Mouse (Mus musculus): ENCODE results near the gene Tmem174. TPM values are rescaled to one million over a fixed set of nuclear protein-coding genes. Genes with fewer than 3 reads are reported as not detected.

Tmem174 gene
- total RNA-seq (2021), result not detected
- long read RNA-seq, experiment 1, result 0 reads
- long read RNA-seq, experiment 2, result 0 reads

DNA sequence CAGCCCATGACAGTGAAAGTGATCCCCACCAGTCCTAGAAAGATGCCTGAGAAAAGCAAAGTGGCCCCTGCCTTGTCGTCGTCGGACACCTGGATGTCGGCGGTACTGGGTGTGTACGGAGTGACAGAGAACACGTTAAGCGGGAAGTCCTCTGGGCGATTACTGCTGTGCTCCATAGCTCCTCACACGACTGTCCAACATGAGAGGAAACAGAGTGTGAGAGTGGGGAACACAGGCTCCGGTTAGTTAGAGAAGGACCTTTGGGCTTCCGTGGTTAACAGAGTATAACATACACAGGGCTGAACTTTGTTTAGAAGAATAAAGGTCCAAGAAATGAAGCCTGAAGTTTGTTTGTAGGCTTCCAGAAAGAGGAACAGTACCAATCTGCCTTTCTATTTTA, at the start of gene Tmem174:
TSS of gene Tmem174 (minus strand) at position 266 of the 400 bp plus-strand sequence.
- no peak for DNase-seq

DNA sequence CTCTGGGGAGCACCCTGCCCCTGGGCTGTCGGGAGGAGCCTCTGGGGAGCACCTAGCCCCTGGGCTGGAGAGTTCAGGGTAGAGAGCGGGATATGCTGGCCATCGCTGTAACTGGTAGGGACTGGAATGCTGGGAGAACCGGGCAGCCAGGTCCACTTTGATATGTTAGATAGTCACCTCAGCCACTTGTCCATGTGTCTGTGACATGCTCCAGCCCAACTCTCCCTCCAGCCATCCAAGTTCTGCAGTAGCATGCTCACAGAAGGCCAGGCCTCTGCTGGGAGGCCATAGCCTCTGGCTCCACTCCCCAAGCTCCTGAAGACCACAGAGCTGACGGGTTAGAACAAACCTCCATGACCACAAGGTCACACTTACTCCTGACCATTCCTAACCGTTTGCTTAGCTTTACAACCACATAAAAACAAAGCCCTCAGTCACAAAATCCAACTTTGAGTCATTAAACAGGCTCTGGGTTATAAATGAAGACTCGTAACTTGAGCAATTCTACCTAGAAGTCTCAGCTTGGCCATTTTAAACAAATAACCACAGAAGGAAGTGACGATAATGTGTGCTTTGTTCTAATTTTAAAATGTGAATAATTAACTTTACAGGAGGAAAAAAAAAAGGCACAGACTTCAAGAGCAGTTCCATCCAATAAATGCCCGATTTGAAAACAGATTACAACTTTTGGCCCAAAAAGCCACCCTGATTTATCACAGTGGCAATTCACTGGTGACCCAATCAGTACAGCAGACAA, 47.1 kb upstream of the Tmem174 start:
- no peak for DNase-seq

DNA sequence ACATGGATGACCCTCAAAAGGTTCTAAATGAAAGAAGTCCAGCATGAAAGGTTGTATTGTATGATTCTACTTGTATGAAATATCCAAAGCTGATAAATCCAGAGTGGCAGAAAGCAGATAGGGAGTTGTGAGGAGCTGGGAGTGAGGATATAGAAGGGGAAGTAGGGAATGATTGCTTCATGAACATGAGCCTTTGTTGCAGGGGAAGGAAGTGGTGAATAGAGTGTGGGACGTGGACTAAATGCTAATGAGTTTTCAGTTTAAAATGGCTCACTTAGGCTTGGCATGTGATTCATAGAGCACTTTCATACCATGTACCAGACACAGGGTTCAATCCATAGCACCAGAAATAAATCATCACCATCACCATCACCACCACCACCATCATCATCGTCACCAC, 46.2 kb upstream of the Tmem174 start:
- no peak for DNase-seq

DNA sequence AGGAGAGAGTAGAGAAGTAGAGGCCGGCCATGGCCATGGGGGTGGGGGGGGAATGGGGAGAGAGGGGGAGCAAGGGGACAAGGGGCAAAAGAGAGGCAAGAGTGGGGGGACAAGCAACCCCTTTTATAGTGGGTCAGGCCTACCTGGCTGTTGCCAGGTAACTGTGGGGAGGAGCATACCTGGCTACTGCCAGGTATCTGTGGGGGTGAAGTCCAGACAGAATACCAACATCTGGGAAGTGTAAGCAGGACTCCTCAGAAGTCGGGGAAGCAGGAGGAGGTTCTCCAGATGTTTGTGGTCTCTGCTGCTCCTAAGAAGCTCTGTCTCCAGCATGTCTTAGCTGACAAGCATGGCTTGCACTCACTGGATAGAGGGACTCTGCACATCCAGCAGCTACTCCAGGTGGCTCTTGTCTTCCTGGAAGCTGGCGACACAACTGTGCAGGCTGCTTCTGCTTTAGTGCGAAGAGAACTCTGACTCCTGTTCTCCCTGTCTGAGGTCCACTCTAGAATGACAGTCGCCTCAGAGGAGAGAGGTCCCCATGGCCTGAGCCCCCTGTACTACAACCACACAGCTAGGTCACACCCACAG, 43.4 kb upstream of the Tmem174 start:
- DNase-seq, result no peak

DNA sequence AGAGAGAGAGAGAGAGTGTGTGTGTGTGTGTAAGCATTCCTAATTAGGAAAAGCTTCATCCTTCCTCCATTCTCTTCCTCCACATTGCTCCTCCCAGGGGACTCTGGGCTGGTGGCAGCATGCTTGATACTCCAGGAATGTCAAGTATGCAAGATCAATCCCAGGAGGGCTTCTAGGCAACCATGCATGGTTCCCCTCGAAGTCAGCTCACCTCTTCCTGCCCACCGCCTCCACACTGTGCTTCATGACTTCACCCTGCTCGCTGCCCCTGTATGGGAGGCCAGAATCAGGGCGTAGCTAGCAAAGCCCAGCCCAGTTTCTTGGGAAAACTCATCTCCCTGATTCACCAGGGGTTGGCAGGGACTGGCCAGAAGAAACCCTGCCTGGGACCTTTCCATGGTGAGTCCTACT, 42.4 kb upstream of the Tmem174 start:
- no peak for DNase-seq

DNA sequence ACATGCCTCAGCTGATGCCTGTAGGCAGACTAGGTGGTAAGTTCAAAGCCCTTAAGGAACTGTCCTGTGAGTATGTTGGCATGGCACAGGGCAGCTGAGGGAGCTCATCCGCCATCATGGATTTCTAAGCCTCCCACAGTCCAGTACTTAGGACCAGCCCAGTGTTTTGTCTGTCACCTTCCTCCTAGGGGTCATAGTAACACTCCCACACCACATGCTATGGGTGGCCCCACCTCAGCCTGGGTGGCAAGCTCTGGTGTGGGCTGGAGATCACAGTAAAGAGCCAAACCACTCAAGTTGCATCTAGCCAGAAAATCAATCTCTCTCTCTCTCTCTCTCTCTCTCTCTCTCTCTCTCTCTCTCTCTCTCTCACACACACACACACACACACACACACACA, 42.0 kb upstream of the Tmem174 start:
- no peak for DNase-seq

DNA sequence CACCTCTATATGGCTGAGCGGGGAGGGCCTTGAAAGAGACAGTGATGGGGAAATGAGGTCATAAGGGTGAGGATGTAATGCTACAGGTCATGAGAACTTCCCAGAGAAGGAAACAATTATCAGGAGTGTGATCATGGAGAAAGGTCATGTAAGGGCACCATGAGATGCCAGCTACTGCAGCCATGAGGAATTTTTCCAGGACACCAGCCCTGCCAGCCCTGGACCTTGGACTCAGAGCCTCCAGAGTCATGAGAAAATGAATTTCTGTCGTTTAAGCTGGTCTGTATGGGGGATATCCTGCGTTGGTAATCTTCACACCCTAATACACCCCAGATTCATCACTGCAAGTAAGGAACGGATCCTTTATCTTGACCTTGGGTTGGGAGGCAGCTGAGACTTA, 36.7 kb upstream of the Tmem174 start:
- no peak for DNase-seq

DNA sequence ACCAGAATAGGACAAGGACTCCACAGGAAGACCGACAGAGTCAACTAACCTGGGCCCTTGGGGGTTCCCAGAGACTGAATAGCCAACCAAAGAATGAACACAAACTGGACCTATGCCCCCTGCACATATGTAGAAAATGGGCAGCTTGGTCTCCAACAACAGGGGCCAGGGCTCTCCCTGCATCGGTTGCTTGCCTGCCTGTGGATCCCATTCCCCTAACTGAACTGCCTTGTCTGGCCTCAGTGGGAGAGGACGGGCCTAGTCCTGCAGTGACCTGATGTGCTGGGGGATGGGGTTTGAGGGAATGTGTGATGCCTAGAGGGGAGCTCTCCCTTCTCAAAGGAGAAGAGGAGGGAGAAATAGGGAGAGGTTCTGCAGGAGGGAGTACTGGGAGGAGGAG, 32.1 kb upstream of the Tmem174 start:
- DNase-seq, result no peak

DNA sequence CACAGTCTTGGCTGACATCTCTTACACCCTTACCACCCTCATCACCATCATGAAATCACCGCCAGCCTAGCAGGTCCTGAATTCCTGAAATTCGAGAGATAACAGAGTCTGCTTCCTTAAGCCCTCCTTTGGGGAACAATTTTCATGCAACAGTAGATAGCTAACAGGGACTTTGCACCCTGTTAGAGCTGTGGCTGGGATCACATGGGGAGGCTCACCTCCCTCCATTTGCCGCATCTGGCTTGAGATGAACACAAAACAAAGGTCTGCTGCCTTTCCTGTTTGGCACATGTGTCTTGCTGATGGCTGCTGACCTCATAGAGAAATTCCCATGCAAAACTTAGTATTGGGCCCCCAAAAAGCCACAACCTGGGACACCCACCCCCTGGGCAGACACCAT, 30.1 kb upstream of the Tmem174 start:
- DNase-seq, result no peak

DNA sequence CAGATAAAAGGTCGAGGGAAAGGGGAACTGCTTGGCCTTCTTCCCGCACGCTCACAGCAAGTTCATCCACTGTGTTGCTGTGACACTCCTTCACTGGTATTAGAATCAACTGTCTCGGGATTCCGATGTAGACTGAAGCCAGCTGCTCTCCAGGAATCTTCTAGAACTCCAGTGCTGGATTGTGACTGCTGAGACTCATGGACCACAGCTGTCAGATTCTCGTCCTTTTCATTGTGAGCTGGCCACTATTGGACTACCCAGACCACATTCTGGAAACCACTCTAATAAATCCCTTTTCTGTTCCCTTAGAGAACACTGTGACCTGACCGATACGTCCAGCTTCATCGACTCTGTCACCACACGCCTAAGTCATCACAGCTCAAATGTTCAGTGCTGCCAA, 28.0 kb upstream of the Tmem174 start:
- DNase-seq, result no peak

DNA sequence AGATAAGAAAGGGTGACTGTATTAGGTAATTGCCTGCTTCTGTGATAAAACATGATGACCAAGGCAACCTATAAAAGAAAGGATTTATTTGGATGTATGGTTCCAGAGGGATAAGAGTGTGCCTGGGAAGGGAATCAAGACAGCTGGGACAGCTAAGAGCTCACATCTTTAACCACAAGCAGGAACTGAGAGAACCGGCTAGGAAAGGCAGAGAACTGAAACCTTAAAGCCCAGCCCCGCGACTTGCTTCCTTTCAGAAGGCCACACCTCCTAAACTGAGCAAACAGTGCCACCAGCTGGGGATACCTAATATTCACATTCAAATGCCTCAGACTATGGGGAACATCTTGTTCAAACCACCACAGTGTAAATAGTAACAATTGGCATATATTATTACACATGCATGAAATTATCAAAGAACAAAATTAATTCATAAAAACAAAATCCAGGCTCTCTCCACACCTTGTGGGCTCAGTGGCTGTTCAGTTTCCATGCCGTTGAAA, 25.0 kb upstream of the Tmem174 start:
- DNase-seq, result no peak

DNA sequence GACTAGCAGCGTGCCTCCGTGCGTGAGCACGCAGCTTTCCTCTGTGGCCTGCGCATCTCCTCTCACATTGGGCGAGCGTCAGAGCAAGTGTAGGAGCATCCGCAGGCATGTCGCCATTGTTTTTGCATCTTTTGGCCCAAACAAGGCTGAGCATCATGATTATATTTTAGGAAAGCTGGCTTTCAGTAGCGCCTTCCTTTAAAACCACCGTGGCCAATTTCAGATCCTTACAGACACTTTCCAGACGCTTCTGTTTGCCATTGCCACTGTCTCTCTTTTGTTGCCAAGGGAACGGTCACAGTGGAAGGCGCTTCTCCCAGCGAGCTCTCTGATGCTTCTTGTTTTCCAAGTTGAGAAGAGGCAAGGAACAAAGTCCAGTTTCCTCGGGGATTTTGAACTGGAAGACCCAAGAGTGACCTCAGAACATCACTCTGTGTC, 18.8 kb upstream of the Tmem174 start:
- DNase-seq, result no peak

DNA sequence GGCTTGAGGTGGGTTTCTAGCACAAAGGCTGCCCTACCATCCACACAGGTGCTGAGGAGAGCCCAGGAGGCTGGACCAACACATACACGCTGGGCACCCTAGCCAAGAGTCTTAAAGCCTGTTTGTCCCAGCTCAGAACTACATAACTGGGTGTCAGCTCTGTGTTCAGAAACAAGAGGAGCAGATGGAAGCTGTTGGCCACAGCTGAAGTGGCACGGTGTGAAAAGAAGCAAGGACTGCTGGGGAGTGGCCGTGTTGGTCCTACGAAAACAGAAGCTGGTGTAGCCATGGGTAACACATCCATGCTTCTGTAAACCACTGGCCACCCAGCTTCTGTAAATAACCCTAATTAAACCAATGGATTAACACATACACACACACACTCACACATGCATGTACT, 18.1 kb upstream of the Tmem174 start:
- no peak for DNase-seq

DNA sequence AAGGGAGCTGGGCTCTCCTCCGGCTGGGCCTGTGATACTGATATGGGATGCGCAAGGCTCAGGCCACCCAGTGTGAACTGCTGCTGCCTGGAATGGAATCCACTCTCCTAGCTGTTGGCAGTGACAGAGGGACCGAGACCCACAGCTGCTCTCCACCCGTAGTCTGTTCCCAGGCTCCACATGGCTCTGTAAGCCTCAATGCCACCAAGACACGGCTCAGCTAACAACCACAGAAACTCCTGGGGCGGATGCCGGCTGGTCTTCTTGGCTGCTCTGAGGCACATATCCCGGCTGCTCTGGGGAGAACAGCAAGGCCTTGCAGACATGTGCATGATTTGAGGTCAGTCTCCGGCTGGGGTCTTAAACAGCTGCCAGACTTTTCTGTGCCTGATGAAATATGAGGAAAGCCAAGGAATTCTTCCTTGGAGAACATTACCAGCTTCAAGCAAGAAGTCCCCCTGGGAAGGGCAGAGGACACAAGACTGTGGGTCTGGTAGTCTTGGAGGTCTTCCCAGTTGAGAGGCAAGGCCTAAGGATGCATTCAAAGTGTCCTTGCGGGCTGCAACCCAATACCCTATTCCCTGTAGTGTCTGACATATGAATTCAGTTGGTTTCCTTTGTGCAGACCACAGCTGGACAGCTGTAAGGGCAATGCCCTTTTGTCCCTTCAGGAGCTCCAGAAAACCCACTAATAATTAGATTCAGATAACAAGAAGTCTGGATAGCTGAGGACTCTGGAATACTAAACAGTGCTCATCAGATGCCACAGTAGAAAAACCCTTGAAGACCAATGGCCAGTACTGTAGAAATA, 17.1 kb upstream of the Tmem174 start:
- DNase-seq, result no peak

DNA sequence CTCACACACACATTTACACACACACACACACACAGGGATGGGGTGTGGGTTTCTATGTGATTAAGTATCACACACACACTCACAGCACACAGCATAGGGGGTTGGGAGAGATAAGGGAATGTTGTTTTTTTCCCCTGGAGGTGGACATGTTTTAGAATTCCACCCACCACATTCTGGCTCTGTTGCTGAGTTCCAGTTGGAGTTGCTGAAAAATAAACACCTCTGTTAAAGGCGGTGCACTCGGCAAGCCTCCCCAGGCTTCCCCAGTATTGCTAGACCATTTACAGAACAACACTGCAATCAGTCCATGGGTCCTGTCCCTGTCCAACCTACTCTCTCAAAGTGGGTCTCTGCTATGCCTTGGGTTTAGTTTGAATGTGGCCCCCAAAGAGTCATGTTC, 15.0 kb upstream of the Tmem174 start:
- no peak for DNase-seq

DNA sequence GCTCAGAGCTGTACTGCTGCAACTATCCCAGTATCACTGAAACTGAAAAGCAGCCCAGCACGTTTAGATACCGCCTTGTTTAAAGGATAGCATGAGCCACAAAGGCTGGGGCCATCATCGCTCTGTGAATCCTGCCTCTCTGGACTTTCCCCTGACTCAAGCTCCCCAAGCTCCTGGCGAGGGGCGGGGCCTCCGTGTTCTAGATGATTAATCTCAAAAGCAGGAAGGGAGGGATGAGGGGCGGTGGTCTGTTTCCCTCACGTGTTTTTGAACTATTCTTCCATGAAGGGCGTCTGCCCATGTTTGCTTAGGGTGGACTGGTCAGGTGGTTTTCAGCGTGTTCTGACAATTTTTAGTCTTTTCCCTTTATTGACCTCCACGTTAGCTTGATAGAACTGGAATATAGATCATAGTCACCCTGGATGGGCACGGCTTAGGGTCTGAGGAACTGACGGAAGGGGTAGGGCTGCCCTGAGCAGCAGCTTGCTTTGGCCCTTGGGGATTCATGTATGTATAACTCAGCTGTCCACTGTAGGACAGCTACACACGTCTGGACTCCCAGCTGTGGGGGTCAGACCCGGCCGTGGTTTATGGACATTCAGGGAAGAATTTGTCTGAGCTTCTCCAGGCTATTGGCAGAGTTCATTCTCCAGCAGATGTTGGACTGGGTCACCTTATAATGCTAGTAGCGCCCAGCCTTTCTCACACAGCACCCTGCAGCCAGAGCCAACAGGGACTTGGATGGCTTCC, 14.2 kb upstream of the Tmem174 start:
- no peak for DNase-seq

DNA sequence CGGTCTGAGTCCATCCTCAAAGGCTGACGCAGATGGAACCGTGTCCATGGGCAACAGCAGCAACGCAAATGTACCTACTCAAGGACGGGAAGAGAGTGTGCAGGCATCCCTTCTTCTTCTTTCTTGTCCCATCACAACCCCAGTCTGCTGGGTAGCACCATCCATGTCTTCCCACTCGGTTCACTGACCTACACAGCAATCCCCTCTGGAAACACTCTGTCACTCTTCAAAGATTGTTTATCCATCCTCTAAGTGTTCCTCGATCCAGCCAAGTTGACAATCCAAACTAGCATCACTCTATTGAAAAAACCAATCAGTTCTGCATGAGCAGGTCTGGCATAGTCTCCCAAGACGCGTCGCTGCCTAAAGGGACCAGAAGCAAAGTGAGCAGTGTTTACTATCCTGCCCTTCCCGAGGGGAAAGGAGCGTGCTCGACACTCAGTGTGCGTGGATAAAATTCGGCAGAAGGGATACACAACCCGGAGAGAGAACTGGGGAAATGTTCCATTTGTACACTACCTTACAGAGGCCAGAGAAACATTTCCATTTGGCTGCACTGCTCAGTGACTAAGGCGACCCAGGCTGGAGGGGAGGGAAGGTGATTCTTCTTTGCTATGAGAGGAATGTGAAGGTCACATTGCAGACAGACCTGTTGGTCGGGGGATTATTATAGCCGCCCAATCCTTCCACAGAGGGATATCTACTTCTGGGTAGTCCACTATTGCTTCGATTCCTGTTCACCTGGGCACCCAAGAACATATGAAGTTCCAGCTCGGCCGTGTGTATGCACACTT, 10.8 kb upstream of the Tmem174 start:
- DNase-seq, result no peak

DNA sequence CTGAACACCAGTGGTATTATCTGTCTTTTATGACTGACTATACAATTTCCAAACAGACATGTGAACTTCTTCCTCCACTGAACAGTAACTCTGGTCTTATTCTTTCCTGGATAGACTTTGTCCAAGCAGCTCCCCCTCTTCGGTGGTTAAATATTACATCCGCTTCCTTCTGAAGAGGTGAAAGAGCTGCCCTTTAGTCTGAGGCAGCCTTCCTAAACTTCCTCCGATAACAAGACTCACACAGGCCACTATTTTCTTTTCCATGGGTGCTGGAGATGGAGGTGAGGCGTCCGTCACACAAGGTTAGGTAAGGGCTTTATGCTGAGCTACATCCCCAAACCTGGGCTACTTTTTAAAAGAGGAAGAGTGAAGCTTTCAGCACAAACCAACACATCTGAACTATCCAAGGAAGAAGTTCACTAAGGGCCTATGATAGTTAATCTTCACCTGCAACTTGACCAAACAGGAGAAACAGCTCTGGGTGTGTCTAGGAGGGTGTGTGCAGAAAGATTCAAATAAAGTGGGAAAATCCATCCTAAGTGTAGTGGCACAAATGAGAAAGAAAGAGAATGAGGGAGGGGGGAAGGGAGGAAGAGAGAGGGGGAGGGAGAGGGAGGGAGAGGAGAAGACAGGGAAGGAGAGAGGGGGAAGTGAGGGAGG, 1.4 kb upstream of the Tmem174 start:
- no peak for DNase-seq

DNA sequence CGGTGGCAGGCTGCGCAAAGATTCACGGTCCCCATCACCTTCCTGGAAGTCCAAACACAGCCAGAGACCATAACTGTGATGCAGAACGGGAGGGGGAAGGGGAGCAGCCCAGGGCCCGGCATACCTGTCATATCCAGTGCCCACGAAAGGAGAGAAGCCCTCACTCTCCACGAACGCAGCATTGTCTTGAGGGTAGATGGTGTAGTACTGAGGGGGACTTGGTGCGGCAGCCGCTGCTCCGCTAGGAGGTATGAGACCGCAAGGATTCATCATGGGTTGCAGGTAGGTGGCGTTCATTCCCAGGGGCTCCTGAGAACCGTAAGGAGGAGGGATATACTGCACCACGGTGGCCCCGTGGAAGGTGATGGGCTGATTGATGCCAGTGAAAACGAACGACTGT, 639 bp downstream of the Tmem174 start:
- no peak for DNase-seq

DNA sequence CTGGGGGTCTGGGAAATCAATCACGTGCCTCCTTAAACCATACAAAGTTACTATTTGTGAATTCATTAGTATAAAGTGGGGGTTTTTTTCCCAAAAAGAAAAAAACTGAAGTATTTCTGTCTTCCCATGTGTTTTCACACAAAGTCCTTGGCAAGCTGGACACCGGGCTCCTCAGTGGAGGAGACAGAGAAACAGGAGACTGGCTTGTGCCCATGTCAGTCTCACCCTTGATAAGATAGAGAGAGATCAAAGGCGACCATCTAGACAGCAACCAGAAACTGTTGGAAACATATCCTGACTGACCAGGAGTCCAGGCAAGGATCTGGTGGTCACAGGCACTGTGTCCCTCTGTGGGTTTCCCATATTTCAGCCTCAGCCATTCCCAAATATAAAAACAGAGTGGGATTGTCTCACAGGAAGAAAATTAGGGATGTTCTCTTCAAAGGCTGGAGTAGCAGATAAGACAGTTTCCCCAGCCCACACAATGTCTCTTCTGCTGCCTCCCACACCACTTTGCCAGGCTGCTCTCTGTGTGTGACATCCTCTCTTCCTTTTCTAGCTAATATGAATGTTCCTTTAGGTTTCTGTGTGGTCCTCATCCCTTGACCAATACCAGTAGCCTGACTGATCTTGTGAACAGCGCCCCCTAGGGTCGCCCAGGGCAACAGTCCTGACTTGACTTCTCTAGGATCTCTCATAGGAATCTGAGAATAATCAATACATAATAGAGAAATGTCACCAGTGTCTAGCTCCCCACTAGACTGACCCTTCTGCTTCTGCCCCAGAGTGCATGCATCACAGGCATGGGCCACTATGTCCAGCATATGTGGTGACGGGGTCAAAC, 3.3 kb downstream of the Tmem174 start:
- no peak for DNase-seq
